Mouse (Mus musculus) leukemia stem cell, adult 10-12 weeks (primary cell): ENCODE measurements around the gene 5730480H06Rik. TPM values are rescaled to one million over a fixed set of nuclear protein-coding genes. Genes with fewer than 3 reads are reported as not detected.

ENCODE experiments used
- polyA plus RNA-seq: library from polyadenylated mRNA; stranded (reverse); fragments of >175 nt; gene quantifications from 2 replicates; pipeline ENCODE4 v1.2.3, GENCODE M21; 2012; ENCODE audit warnings: low replicate concordance

5730480H06Rik gene
- 1.6 and 2.8 TPM in 2 replicates for polyA plus RNA-seq

DNA sequence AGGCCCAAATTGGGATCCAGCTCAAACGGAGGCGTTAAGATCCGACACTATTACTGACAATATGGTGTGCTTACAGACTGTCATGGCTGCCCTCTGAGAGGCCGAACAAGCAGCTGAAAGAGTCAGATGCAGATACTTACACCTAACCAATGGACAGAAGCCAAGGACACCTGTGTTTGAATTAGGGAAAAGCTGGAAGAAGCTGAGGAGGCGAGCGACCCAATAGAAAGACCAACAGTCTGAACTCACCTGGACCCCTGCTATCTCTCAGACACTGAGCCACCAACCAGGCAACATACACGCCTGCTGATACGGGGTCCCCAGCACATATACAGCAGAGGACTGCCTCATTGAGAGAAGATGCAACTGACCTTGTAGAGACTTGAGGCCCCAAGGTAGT is at the start of gene 5730480H06Rik:
Gene 5730480H06Rik, plus strand, starts transcription at position 301 of the 400 bp plus-strand sequence.

